Mouse (Mus musculus) forebrain, embryonic 16.5 days (tissue): ENCODE measurements at regions not wholly inside any gene's neighbourhood (a gene's known extent, or its start where the extent isn't known, plus 50 kb on each side); places are given as distances from the start of the nearest gene placed in this dataset.

ENCODE experiments used
- ATAC-seq: fragments of 200-750 bp; cut with Nextera tagmentation; 2 replicates; pipeline ENCODE4 v1.8.0; 2017; ENCODE audit warnings: mild to moderate bottlenecking, moderate library complexity
- H3K27ac ChIP-seq: fragments of 300-500 bp; sonication (generic); 2 replicates; pipeline ENCODE4 v1.5.1; 2014; ENCODE audit warnings: low read length, control low read depth
- H3K27me3 ChIP-seq: fragments of 300-500 bp; sonication (generic); replicated peaks from 2 replicates; pipeline ENCODE4 v1.6.1; 2014; ENCODE audit warnings: low read length; ENCODE audit not compliant: control insufficient read depth, insufficient read depth
- H3K36me3 ChIP-seq: fragments of 300-500 bp; sonication (generic); 2 replicates; pipeline ENCODE4 v1.6.1; 2014; ENCODE audit not compliant: control insufficient read depth, insufficient read depth
- H3K4me1 ChIP-seq: fragments of 300-500 bp; sonication (generic); replicated peaks from 2 replicates; pipeline ENCODE4 v1.6.1; 2014; ENCODE audit warnings: low read length; ENCODE audit not compliant: control insufficient read depth, insufficient read depth
- H3K4me2 ChIP-seq: fragments of 300-500 bp; sonication (generic); 2 replicates; pipeline ENCODE4 v1.6.1; 2014; ENCODE audit warnings: mild to moderate bottlenecking, low read length, control low read depth
- H3K4me3 ChIP-seq: fragments of 300-500 bp; sonication (generic); replicated peaks from 2 replicates; pipeline ENCODE4 v1.5.1; 2014; ENCODE audit warnings: mild to moderate bottlenecking, low read length, control low read depth
- H3K9ac ChIP-seq: fragments of 300-500 bp; sonication (generic); replicated peaks from 2 replicates; pipeline ENCODE4 v1.6.1; 2014; ENCODE audit warnings: low read depth, low read length, control low read depth
- H3K9me3 ChIP-seq: fragments of 300-500 bp; sonication (generic); 2 replicates; pipeline ENCODE4 v1.6.1; 2016; ENCODE audit warnings: low read length; ENCODE audit not compliant: control insufficient read depth
- WGBS: fragments of 180-500 bp; shearing (Covaris S2); extraction: QIAGEN DNeasy Blood & Tissue Kit; methylation state at CpG from one replicate; pipeline ENCODE4 v1.1.7; 2014; 5-methylcytosine and 5-hydroxymethylcytosine counted together

GRCm38 (mm10) chr5:75465701-75466100 lies 109.0 kb upstream of the Kit start:
- Histone ChIP-seq H3K9ac (no peak overlapping the region), H3K4me2 (no peak overlapping the region), H3K27me3 (no peaks in the 10 kb centered on the region), H3K4me3 (no peak overlapping the region), H3K4me1 (peaks cover 10% of the 10 kb centered on the region), H3K36me3 (no peaks in the 10 kb centered on the region), H3K9me3 (no peaks in the 10 kb centered on the region), H3K27ac (no peak overlapping the region)
- ATAC-seq, result no peak
- WGBS, result 86% methylated on average over 7 of the region's 7 CpGs

GRCm38 (mm10) chr5:75466941-75467340 lies 107.8 kb upstream of the Kit start:
- Histone ChIP-seq H3K36me3 (no peaks in the 10 kb centered on the region), H3K4me3 (no peak overlapping the region), H3K27ac (no peak overlapping the region), H3K27me3 (no peaks in the 10 kb centered on the region), H3K4me1 (peaks cover 10% of the 10 kb centered on the region), H3K9ac (no peak overlapping the region), H3K4me2 (no peak overlapping the region), H3K9me3 (no peaks in the 10 kb centered on the region)
- no peak for ATAC-seq
- WGBS, result 22% methylated on average over 4 of the region's 4 CpGs

- peak; percentile 58; the same call in 1 of the 2 replicates for ATAC-seq
These were observed 106.8 kb upstream of the Kit start for GRCm38 (mm10) chr5:75467916-75468315.

GRCm38 (mm10) chr5:75471010-75471409 lies 103.7 kb upstream of the Kit start:
- Histone ChIP-seq H3K27ac (no peak overlapping the region), H3K4me2 (no peak overlapping the region), H3K9me3 (no peaks in the 10 kb centered on the region), H3K27me3 (no peaks in the 10 kb centered on the region), H3K36me3 (no peaks in the 10 kb centered on the region), H3K9ac (no peak overlapping the region), H3K4me3 (no peak overlapping the region), H3K4me1 (peaks cover 17% of the 10 kb centered on the region)
- no peak for ATAC-seq
- WGBS, result 96% methylated on average over 8 of the region's 8 CpGs

More at GRCm38 (mm10) chr5:75467916-75468315, 106.8 kb upstream of the Kit start:
- H3K36me3 ChIP-seq, result no peaks in the 10 kb centered on the region
- WGBS, result 9% methylated on average over 6 of the region's 6 CpGs
- H3K27ac ChIP-seq, result no peak overlapping the region
- peaks cover 17% of the 10 kb centered on the region for H3K4me1 ChIP-seq
- no peaks in the 10 kb centered on the region for H3K27me3 ChIP-seq
- no peak overlapping the region for H3K9ac ChIP-seq
- no peak overlapping the region for H3K4me3 ChIP-seq
- no peak overlapping the region for H3K4me2 ChIP-seq
- no peaks in the 10 kb centered on the region for H3K9me3 ChIP-seq

GRCm38 (mm10) chr5:75472484-75472883 lies 102.2 kb upstream of the Kit start:
- no peaks in the 10 kb centered on the region for H3K36me3 ChIP-seq
- no peaks in the 10 kb centered on the region for H3K9me3 ChIP-seq
- H3K9ac ChIP-seq, result no peak overlapping the region
- no peak overlapping the region for H3K4me3 ChIP-seq
- WGBS, result 24% methylated on average over 3 of the region's 3 CpGs
- peaks cover 12% of the 10 kb centered on the region for H3K4me1 ChIP-seq
- no peaks in the 10 kb centered on the region for H3K27me3 ChIP-seq
- no peak overlapping the region for H3K27ac ChIP-seq
- no peak overlapping the region for H3K4me2 ChIP-seq
- ATAC-seq, result peak; percentile 78

GRCm38 (mm10) chr5:75475414-75475813 lies 99.3 kb upstream of the Kit start:
- Histone ChIP-seq H3K36me3 (no peaks in the 10 kb centered on the region), H3K9ac (no peak overlapping the region), H3K27me3 (no peaks in the 10 kb centered on the region), H3K4me2 (no peak overlapping the region), H3K27ac (no peak overlapping the region), H3K4me3 (no peak overlapping the region), H3K9me3 (no peaks in the 10 kb centered on the region), H3K4me1 (peaks cover 7% of the 10 kb centered on the region)
- no peak for ATAC-seq
- WGBS, result 24% methylated on average over 4 of the region's 4 CpGs

- H3K36me3 ChIP-seq, result no peaks in the 10 kb centered on the region
- H3K27ac ChIP-seq, result no peak overlapping the region
- H3K4me3 ChIP-seq, result no peak overlapping the region
- no peak for ATAC-seq
- no peaks in the 10 kb centered on the region for H3K9me3 ChIP-seq
- no peak overlapping the region for H3K4me2 ChIP-seq
- 44% methylated on average over 1 of the region's 1 CpGs for WGBS
- H3K27me3 ChIP-seq, result no peaks in the 10 kb centered on the region
- no peaks in the 10 kb centered on the region for H3K4me1 ChIP-seq
- H3K9ac ChIP-seq, result no peak overlapping the region
These were observed 96.2 kb upstream of the Kit start for GRCm38 (mm10) chr5:75478499-75478898.

- H3K27ac ChIP-seq, result no peak overlapping the region
- no peaks in the 10 kb centered on the region for H3K9me3 ChIP-seq
- H3K9ac ChIP-seq, result no peak overlapping the region
- H3K4me2 ChIP-seq, result no peak overlapping the region
- no peak overlapping the region for H3K4me3 ChIP-seq
- no peak for ATAC-seq
- H3K36me3 ChIP-seq, result no peaks in the 10 kb centered on the region
- no peaks in the 10 kb centered on the region for H3K27me3 ChIP-seq
- H3K4me1 ChIP-seq, result no peaks in the 10 kb centered on the region
- 87% methylated on average over 11 of the region's 11 CpGs for WGBS
These were observed 95.6 kb upstream of the Kit start for GRCm38 (mm10) chr5:75479149-75479548.

- Histone ChIP-seq H3K36me3 (no peaks in the 10 kb centered on the region), H3K4me2 (no peak overlapping the region), H3K9me3 (no peaks in the 10 kb centered on the region), H3K9ac (no peak overlapping the region), H3K4me3 (no peak overlapping the region), H3K4me1 (no peaks in the 10 kb centered on the region), H3K27me3 (no peaks in the 10 kb centered on the region), H3K27ac (no peak overlapping the region)
- ATAC-seq, result no peak
- 8% methylated on average over 7 of the region's 7 CpGs for WGBS
These were observed 93.1 kb upstream of the Kit start for GRCm38 (mm10) chr5:75481595-75481994.

- no peaks in the 10 kb centered on the region for H3K36me3 ChIP-seq
- no peak overlapping the region for H3K4me3 ChIP-seq
- WGBS, result 91% methylated on average over 7 of the region's 7 CpGs
These were observed 90.4 kb upstream of the Kit start for GRCm38 (mm10) chr5:75484330-75484729.

More at GRCm38 (mm10) chr5:75484330-75484729, 90.4 kb upstream of the Kit start:
- no peak overlapping the region for H3K27ac ChIP-seq
- no peak for ATAC-seq
- H3K27me3 ChIP-seq, result no peaks in the 10 kb centered on the region
- H3K9ac ChIP-seq, result no peak overlapping the region
- no peak overlapping the region for H3K4me2 ChIP-seq
- no peaks in the 10 kb centered on the region for H3K9me3 ChIP-seq
- H3K4me1 ChIP-seq, result no peaks in the 10 kb centered on the region
